Mouse (Mus musculus) 3134 (cell line): ENCODE data around the gene Diaph3.
"Not testable (repeated sequence)": the region's sequence is repeated elsewhere in the genome, so short reads cannot be mapped to it uniquely, and the experiment has no call there.

Source experiments
- DNase-seq: peaks from one replicate; pipeline ENCODE4 v3.0.0-alpha.2; 2011; ENCODE audit warnings: low spot score; ENCODE audit not compliant: insufficient read length; ENCODE audit errors: extremely low read depth

Diaph3 gene

DNA sequence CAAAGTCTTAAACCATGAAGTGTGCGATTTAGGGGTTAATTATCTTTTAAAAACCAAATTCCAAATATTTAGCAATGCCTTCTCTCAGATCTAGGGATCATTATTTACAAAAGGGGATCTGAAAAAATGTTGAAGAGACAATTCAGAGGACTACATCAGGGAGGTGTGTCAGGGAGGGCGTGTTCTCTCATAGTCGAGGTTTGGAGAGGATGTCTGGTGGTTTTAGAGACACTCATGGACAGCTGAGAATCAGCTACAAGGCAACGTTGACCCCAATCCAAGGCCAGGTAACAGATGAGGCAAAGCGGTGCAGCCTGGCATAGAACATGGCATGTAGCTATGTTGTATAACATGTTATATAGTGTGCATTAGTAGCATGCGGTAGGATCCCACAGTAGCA is 396.5 kb downstream of the Diaph3 start:
- DNase-seq = no peak

DNA sequence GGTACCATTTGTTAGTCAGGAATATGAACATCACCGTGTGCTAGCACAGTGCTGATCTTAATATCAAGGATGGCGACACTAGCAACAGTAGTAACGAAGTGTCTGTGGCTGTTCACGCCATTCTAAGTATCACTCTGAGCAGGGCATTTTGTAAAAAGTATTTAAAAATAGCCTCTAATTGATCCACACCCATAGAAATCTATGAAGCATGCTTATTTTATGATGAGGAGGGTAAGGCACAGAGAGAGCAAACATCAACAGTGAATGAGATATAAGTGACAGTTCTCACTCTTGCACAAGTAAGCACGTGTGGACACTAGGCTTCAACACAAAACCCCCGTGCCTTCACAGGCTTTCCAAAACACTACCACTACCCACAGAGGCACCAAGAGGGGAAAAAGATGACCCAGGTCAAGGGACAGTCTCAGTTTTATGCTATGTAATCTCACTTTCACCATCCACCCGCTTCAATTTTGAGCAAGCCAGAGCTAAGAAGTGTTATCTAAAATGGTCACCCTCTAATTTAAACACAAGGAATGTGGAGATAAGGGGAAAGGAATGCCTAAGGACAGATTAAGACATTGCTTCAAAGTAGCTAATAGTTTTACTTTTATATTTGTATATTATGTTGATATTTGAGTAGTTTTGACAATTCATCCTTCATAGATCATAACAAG is 399.0 kb downstream of the Diaph3 start:
- no peak for DNase-seq

DNA sequence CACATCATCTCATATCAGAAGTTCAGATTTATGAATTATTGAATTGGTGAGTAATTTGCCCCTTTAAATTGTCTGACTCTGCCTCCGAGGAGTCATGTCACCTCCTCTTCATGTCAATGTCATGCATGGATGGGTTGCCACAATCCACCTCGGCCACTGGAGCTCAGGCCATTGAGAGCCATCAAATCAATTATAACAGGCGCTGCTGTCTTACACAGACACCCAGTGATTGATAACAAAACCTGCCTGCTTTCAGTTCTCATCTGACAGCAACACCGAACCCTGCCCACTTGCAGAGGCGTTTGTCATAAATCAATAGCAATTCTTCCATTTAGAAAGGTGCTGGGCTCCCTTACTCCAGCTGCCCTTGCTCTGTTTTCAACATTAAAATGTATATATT is 402.1 kb downstream of the Diaph3 start:
- DNase-seq = no peak

DNA sequence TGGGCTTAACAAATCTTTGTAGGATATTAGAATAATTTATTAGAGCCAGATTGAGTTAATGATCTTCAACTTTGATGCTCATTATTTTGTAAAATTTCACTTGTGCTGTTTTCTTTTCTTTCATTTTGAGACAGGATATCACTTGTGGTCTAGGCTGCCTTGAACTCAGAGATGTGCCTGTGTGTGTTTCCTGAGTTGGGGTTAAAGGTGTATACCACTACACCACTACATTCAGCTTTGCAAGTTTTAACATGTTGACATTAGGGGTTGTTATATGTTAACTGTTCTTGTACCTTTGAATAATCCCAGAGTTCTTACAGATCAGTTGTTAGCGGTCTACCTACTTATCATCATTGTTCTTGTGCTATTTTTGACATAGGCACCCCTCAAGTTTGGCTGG is 404.4 kb downstream of the Diaph3 start:
- DNase-seq = no peak

DNA sequence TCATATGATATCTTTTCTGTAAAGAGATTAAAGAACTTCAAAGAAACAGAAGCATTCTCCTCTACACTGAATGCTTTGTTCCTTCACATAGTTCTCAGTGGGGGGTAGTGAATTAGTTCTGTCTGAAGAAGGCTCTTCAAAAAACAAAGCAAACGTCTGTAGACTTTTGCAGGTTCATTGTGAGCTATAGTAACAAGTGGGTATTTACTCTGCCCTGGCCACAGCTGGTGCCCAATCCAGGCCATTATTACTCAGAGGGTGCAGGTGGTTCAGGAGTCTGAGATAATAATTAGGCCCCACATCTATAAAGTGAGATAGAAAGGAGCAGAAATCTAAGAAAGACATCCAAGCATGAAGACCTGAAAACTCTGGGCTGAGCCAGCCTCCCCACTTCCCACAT is 409.7 kb downstream of the Diaph3 start:
- DNase-seq = no peak

DNA sequence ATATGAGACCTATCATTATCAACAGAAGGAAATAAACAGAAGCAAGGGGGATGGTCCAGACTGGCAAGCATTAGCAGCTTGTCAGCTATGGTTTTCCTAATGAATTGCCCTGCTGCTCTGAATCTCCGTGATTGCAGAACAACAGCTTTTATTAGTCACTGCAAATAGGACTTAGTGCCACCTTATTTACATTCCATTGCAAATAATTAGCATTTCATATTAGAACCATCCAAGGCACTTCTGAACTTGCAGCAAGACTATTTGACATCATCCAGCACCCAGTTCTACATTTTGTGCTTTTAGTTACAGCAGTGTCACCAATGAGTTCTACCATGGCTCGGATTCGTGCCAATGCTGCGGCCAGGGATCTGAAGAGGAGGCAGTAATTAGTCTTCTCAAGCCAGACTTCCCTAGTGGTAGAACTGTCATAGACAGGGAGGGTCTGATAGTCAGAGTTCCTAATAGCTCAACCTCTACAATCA is 411.4 kb downstream of the Diaph3 start:
- DNase-seq = no peak

DNA sequence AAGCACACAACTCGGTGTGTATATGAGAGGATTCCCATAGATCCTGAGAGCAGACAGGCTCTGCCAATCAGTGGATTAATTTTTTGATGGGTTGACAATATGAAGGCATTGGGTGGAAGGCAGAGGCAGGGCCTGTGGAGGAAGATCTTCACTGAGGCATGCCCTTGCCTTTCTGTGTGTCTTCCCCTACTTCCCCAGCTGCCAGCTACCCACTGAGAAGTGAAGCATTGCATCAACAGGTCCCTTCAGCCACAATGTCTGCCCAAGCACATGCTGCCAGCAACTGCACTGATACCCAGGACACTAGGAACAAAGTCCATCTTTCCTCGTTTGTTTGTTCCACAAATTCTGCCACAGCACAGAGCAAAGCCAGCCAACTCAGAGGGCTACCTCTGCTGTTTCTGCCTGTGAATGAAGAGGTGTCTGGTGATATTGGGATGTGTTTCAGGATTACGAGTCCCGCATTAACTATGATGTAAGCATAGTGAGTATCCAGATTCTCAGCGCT is 413.4 kb downstream of the Diaph3 start:
- no peak for DNase-seq

DNA sequence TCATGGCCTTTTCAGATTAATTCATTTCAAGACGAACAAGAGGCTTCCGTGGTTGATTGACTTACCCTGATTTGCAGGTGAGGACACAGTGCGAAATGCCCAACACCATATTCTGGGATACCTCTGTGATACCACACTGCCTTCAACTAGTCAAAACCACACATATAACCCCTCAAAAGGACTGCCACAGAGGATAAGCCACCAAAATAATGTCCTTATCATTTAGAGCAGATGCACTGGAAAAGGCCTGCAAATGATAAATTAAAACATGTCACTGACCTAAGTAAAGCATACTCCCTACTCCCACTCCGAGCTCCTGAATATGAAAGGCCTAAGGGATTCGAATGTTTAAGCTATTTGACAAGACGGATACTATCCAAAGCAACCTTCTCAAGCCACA is 419.3 kb downstream of the Diaph3 start:
- DNase-seq = no peak

DNA sequence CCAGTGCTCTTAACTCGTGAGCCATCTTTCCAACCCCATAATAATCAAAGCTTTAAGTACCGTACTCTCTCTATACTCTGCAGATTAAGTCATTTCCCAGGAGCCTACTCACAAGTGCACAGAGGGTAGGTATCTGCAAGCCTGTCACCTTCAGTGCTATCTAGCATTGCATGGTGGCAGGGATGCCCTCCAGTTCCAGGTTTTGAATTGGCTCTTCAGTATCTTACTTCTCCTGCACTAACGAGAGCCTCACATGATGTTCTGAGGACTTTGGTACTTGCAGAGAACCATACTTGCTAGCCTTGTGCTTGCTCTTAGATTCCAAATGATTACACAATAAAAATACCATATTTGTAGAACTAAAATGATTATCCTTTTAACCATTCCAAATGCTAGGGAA is 420.0 kb downstream of the Diaph3 start:
- no peak for DNase-seq

DNA sequence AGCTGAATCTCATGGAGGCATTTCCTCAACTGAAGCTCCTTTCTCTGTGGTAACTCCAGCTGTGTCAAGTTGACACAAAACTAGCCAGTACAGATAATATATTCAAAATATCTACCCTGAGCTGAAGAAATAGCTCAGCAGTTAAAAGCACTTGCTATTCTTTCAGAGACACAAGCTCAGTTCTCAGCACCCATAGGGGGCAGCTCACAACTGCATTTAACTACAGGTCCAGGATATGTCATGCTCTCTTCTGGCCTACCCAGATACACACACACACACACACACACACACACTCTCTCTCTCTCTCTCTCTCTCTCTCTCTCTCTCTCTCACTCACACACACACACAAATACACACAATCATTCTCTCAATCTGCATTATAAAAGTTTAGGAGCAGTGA is 420.6 kb downstream of the Diaph3 start:
- DNase-seq = not testable (repeated sequence)

DNA sequence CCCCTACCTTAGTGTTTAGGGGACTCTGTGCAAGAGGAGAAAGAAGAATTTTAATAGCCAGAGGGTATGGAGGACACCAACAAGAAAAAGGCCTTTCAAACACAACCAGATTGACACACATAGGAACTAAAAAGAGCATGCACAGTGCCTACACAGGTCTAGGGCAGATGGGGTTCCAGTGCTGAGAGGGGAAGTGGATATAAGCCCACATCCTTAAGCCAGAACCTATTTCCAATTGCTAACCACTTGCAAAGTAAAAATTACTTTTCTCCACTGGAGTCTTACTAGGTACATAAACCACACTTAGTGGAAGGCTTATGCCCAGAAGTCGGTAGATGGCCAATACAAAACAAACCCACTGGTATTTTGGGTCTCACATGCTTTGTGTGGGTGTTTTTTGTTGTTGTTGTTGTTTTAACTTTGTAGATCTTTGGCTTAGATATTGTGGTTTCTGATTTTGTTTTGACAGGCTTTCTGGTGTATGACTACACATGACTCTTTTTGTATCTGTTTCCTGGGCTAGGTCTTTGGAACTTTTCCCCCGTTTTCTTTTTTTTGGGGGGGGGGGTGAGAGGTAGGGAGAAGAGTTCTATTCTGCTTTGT is 426.8 kb downstream of the Diaph3 start:
- no peak for DNase-seq

DNA sequence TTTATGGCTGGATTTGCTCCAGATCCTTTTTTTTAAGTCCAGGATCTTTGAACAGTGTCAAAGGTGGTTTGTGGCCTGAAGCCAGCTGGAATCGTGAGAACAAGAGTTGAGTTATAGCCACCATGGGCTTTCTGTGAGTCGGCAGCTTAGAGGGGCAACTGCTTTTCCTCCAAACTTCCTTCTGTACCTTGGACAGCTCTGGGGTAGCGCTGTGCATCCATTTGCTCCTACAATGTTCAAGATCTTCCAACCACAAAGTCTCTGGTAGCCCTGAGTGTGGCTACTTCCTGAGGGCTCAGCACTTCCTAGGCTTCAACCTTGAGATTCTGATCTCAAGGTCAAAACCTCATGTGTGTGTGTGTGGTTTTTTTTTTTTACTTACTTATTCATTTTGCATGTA is 437.0 kb downstream of the Diaph3 start:
- no peak for DNase-seq

DNA sequence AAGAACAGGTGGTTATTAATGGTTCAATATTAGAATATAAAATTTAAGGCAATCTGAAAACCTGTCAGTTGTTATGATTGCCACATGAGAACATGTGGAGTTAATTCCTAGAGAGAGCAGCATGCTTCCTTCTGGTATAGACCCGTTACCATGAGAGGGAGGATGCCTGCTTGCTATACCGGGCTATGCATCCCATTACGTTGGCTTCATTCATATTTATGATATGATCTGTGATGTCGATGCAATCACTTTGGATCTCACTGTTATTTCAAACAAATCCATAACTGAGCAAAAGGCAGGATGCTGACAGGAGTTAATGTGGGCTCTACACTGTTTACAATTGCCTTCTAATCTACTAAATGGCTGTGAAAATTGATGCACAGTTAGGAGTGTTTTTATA is 439.9 kb downstream of the Diaph3 start:
- DNase-seq = no peak

DNA sequence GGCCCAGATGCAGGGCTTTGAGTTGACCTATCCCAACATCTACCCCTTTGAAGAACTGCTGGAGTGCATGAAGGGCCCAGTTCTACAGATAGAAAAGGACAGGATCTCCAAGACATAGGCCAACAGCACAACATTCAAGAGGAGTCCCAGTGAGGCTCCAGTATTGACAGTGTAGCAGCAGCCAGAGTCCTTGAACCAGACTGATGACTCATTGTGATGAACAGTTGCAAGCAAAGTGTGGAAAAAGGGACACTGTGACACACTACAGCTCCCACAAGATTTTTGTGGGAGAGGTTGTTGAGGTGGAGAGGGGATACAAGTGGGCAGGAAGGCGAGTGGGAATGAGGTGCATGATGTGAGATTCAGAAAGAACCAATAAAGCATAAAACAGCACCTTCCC is 443.1 kb downstream of the Diaph3 start:
- DNase-seq = no peak

DNA sequence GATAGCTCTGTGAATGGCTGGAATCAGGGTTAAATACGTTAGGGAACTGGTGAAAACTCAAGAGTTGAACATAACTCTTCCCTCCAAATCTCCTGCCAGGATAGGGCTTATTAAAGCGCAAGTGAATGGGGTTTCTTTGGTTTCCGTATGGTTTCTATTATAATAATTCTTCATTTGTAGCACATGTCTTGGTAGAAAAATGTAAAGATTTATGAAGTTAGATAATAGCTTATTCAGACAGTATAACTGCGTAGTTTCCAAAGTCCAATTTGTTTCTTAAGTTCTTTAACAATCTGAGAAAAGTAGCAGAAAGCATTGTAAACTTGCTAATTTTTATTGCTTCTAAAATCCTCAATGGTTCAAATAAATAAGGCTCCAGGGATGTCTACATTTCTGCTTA is 448.3 kb downstream of the Diaph3 start:
- DNase-seq = no peak

DNA sequence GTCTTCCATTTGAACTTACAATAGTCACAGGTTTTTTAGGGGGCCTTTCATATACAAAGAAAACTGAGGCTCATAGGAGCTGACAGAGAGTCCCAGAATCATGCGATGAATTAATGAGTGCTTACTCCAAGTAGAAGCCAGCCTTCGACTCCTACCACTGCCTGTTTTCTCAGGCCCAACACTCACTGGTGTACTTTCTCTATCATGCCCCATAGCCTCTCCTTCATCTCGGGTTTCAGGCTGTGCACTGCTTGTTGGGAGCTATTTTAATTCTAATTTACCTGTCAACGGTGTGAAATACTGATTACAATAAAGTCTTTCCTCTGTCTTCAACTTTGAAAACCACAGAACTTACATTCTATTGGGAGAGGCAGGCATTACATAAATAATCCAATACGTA is 449.7 kb downstream of the Diaph3 start:
- no peak for DNase-seq

DNA sequence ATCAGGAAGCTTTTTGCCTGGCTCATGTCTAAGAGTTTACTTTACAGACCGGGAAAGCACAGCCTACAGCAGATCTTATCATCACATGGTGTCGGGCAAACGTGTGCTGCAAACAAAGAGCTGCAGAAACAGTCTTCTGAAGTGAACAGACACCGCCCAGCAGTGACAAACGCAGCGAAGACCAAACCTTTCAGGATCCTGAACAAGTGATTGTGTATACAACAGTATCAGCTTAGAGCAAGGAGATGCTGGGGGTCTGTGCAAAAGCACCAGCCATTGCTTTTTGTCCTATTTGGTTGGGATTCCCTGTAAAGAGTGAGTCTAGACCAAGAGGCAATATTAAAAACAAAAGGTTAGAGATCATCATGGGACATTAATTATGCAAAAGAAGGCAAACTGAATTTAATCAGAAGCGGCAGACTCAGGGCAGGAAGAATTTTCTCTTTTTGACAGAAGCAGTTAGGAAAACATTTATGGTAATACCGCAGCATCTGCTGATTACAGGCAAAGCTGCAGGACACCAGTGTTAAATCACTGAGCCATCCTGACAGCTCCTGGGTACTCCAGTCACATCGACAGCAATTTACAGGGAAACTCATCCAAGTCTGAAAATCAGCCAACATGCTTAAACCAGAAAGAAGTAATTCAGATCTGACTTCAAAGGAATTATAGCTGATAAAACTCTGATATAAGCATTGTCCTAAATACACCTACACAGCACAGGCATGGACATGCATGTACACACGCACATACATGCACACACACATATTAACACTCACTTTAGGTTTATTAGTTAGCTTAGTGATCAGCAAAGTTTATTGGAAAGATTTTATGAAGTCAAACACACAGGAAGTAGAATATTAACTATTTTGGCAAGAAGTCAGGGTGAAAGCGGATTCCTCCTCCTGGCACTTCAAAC is 456.2 kb downstream of the Diaph3 start:
- DNase-seq = no peak

DNA sequence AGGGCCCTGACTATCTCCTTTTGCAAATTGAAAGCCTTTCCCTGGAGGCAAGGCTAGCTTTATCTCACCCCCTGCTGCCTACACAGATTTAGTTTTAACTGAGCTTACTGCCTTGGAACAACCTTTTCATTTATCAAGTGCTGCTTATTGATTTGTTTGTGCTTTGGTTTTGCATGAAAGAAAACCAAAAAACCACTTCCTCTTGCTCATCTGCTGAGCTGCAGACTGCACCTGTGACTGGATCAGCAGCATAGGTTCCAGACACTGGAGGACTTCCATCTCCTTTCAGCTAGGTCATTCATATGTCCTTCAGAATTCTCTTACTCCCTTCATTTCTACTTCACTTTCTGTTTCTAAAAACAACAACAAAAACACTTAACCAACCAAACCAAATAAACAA is 459.1 kb downstream of the Diaph3 start:
- DNase-seq = no peak

DNA sequence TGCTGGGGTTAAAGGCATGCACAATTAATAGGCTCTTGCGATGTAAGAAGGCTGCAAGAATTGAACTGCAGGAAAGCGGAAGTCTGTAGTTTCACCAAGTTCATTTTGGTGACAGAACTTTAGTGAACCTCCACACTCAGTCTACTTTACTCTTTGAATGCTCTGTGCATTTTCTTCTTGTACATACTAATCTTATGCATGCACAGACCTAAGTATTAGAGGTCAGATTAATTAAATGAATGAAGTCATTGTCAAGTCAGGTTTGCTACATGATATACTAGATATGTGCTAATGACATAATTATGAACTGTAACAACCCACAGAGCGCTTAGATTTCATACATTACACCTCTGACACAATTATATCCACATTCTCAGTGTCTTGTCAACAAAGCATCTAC is 462.0 kb downstream of the Diaph3 start:
- DNase-seq = no peak

DNA sequence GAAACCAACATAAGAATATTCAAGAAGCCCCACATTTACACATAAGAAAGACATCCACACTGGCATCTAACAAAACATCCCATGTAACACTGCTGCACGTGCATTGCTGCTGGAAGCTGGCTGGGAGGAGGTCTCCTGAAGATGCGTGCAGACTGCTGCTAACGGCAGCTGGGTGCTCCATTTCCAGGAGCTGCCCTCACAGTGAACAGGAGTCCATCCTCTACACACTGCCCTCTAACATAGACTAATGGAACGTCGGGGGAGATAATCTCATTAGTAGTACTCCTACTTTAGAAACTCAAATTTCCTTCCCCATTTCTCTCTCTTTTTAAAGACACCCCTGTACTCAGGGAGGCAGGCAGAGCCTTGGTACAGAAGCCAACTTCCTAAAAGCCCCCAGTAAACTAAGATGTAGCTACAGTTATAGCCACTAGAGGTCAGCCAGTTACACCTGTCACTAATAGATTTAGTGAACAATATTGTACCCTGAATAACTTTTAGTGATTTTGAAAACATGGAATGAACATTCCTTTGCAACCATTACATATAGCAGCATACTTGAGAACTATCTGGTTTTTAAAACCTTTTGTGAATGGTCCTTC is 462.8 kb downstream of the Diaph3 start:
- no peak for DNase-seq

DNA sequence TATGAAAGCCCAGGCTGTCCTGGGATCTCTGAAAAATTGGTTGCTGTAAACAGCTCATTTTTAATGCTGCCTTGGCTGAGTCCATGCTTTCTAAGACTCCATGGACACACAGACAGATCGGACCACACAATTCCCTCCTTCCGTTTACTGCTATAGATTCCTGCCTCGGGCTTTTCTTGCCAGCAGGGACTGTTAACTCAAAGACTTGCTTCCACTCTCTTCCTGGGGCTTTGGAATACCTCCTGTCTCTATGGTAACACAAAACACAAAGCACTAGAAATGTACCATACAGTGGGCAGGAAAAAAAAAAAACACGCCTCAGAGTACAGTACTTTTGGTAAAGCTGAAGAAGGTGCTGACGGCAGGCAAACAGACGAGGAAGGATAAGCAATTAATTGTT is 464.0 kb downstream of the Diaph3 start:
- DNase-seq = no peak
